Comparison of ENCODE assay signal across 17 mouse cellular contexts in the genomic region with DNA sequence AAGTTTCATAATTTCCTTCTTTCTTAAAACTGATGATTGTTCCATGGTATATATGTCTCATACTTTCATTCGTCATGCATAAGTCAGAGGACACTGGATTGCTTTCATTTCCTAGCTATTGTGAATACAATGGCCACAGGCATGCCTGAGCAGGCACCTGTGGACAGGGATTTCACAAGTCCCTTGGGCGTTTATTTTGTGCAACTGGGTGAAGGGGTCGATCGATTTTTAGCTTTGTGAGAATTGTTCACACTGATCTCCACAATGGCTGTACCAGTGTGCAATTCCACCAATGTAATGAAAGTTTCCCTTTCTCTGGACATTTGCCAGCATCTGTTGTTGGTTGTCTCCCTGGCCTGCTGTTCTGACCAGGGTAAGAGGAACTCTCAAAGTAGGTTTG.
"Had no signal": no experiment of that assay in that cellular context is flagged by ENCODE, and none has a peak within 500 bp of the region (broad histone marks: within the 10 kb centered on the region; RNA-seq: fewer than 3 reads in every experiment).

No protein-coding gene starts in this region.

- H3K9ac ChIP-seq: neural tube, embryonic 12.5 days; neural tube, embryonic 13.5 days; neural tube, embryonic 15.5 days; stomach, embryonic 15.5 days had no signal

- DNase-seq: retina, postnatal 1 day; right cerebral cortex, adult 18-20 months; right cerebral cortex, postnatal 14 days; right cerebral cortex, postnatal 25 days; right cerebral cortex, postnatal 4 days; spleen, adult 18-20 months; thymus, adult 18-20 months; thymus, adult 2 months; thymus, postnatal 14 days; thymus, postnatal 25 days; thymus, postnatal 36 days; thymus, postnatal 4 days had no signal

- H3K27me3 ChIP-seq: neural tube, embryonic 12.5 days; neural tube, embryonic 13.5 days; neural tube, embryonic 15.5 days; stomach, embryonic 15.5 days had no signal

- H3K36me3 ChIP-seq: neural tube, embryonic 12.5 days; neural tube, embryonic 13.5 days; neural tube, embryonic 15.5 days; stomach, embryonic 15.5 days had no signal

- H3K4me2 ChIP-seq: neural tube, embryonic 12.5 days; neural tube, embryonic 13.5 days; neural tube, embryonic 15.5 days; stomach, embryonic 15.5 days had no signal

- H3K4me3 ChIP-seq: neural tube, embryonic 12.5 days; neural tube, embryonic 13.5 days; neural tube, embryonic 15.5 days; stomach, embryonic 15.5 days had no signal

- H3K27ac ChIP-seq: neural tube, embryonic 12.5 days; neural tube, embryonic 13.5 days; neural tube, embryonic 15.5 days; stomach, embryonic 15.5 days; stomach, postnatal 0 days had no signal

- H3K4me1 ChIP-seq: neural tube, embryonic 12.5 days; neural tube, embryonic 13.5 days; neural tube, embryonic 15.5 days; stomach, embryonic 15.5 days had no signal

- H3K9me3 ChIP-seq: neural tube, embryonic 12.5 days; neural tube, embryonic 13.5 days; neural tube, embryonic 15.5 days; stomach, embryonic 15.5 days had no signal
